Mouse (Mus musculus) stomach, embryonic 16.5 days (tissue): ENCODE measurements at regions not wholly inside any gene's neighbourhood (a gene's known extent, or its start where the extent isn't known, plus 50 kb on each side); places are given as distances from the start of the nearest gene placed in this dataset.
A peak's percentile ranks its signal among the peaks of the same experiment; 100 is the strongest.

Experiments
- ATAC-seq: fragments of 200-750 bp; cut with Nextera tagmentation; 2 replicates; pipeline ENCODE4 v1.8.0; 2017; ENCODE audit warnings: moderate number of reproducible peaks, moderate TSS enrichment; ENCODE audit not compliant: insufficient read depth, low FRiP score
- H3K27ac ChIP-seq: fragments of 300-500 bp; sonication (generic); 2 replicates; pipeline ENCODE4 v1.5.1; 2014; ENCODE audit warnings: low read length
- H3K27me3 ChIP-seq: fragments of 300-500 bp; sonication (generic); 2 replicates; pipeline ENCODE4 v1.6.1; 2014; ENCODE audit warnings: low read length, control low read depth, mixed read lengths; ENCODE audit not compliant: control insufficient read depth, insufficient read depth
- H3K36me3 ChIP-seq: fragments of 300-500 bp; sonication (generic); 2 replicates; pipeline ENCODE4 v1.6.1; 2014; ENCODE audit warnings: low read length; ENCODE audit not compliant: control insufficient read depth, insufficient read depth
- H3K4me1 ChIP-seq: fragments of 300-500 bp; sonication (generic); 2 replicates; pipeline ENCODE4 v1.6.1; 2014; ENCODE audit warnings: low read length, control low read depth, mixed read lengths; ENCODE audit not compliant: control insufficient read depth, insufficient read depth
- H3K4me2 ChIP-seq: fragments of 300-500 bp; sonication (generic); 2 replicates; pipeline ENCODE4 v1.6.1; 2014; ENCODE audit warnings: low read depth, low read length, mixed read lengths
- H3K4me3 ChIP-seq: fragments of 300-500 bp; sonication (generic); replicated peaks from 2 replicates; pipeline ENCODE4 v1.5.1; 2014; ENCODE audit warnings: mild to moderate bottlenecking, low read length
- H3K9ac ChIP-seq: fragments of 300-500 bp; sonication (generic); 2 replicates; pipeline ENCODE4 v1.6.1; 2014; ENCODE audit warnings: low read length
- H3K9me3 ChIP-seq: fragments of 300-500 bp; sonication (generic); replicated peaks from 2 replicates; pipeline ENCODE4 v1.6.1; 2016; ENCODE audit warnings: low read length, control low read depth; ENCODE audit not compliant: control insufficient read depth
- WGBS: fragments of 180-500 bp; shearing (Covaris S2); extraction: QIAGEN DNeasy Blood & Tissue Kit; methylation state at CpG from one replicate; pipeline ENCODE4 v1.1.7; 2014; 5-methylcytosine and 5-hydroxymethylcytosine counted together

DNA sequence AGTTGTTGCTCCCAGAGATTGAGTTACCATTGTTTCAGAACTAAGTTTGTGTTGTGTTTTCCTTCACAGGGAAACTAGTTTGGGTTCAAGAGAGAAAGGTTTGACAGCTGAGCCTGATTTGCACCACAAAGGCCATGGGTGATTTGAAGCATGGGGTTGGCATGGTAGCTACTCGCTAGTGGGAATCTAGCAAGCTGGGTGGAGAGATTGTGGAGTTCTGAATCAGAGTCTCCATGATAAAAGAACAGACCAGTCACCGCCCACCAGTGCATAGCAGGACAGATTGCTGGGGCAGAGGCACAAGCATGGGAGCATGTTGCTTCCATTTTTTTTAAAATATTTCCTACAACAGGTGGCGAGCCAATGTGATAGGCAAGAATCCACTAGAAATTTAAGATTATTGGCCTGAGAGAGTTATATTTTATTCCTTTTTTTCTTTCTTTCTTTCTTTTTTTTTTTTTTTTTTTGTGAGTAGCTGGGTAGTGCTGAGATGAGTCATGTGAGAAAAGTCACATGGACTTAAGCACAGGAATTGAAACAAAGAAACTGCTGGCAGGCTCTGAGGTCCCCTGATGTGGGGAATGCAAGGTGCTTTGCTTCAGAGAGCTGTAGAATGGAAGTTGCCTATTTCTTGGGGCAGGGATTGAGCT, 367.4 kb upstream of the Marcks start:
- H3K9ac ChIP-seq = no peak overlapping the region
- H3K9me3 ChIP-seq = no peaks in the 10 kb centered on the region
- H3K36me3 ChIP-seq = no peaks in the 10 kb centered on the region
- no peak overlapping the region for H3K4me3 ChIP-seq
- H3K4me1 ChIP-seq = 0 out of 2 replicates have a peak, but pooled peaks cover 2% of the 10 kb centered on the region
- no peaks in the 10 kb centered on the region for H3K27me3 ChIP-seq
- peak overlapping the region; percentile 51; the same call in 1 of the 2 replicates for H3K27ac ChIP-seq
- H3K4me2 ChIP-seq = no peak overlapping the region
- ATAC-seq = no peak
- WGBS = 84% methylated on average over 3 of the region's 3 CpGs

DNA sequence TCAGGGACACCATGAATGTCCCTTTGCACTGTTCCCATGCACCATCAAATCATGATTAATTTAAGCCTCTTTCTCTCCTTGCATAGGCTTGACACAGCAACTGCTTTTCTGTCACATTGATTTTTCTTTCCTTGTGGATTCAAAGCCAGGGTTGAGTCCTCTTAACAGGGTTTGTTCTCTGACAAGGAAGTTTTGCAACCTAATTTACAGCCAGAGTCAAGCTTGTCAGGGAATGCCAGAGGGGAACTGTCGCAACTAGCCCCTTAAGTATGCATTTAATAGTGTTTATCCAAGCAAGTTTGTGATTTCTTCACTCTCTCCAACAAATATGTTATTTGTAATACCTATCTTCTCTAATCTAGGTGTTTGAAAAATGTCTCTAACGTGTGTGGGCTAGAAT, 365.7 kb upstream of the Marcks start:
- Histone ChIP-seq H3K9me3 (no peaks in the 10 kb centered on the region), H3K4me1 (0 out of 2 replicates have a peak, but pooled peaks cover 2% of the 10 kb centered on the region), H3K4me3 (no peak overlapping the region), H3K4me2 (no peak overlapping the region), H3K36me3 (no peaks in the 10 kb centered on the region), H3K9ac (no peak overlapping the region), H3K27ac (peak overlapping the region; percentile 12; the same call in 1 of the 2 replicates), H3K27me3 (no peaks in the 10 kb centered on the region)
- no peak for ATAC-seq
- WGBS = 37% methylated on average over 2 of the region's 2 CpGs

DNA sequence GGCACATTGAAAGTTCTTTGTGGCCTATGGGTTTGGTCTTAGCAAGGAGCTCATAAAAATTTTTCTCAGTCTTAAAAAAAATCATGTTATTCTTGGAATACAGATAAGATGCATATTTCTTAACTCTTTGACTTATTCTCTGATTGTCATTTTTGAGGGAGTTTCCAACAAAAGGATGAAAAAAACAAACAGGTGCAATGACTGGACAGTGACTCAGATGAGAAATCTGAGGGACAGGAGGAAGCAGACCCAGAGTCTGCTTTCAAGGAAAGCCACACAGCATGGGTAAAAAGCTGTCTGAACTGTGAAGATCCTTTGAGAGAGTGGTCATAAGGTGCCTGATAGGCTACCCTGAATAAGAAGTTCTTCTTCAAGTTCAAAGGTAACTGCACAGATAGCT, 363.8 kb upstream of the Marcks start:
- H3K27ac ChIP-seq = no peak overlapping the region
- no peaks in the 10 kb centered on the region for H3K9me3 ChIP-seq
- H3K27me3 ChIP-seq = no peaks in the 10 kb centered on the region

DNA sequence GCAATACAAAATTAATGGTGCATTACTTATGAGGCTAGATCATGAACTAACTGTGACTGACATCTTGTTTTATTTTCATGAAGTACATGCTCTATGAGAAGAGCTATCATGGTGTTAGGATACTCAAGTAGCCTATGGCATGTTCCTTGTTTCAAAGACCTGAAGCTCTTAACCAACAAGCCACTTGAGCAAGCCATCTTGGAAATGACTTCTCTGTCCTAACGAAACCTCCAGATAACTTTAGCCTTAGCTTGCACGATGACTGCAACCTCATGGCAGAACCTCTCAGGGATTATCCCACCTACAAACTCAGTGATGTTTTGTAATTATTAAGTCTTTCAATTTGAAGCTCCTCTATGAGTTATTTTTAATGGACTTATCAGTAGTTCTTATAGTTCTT, 362.3 kb upstream of the Marcks start:
- H3K9ac ChIP-seq = no peak overlapping the region

More for the DNA sequence above, 363.8 kb upstream of the Marcks start:
- no peak overlapping the region for H3K4me2 ChIP-seq
- H3K36me3 ChIP-seq = no peaks in the 10 kb centered on the region
- H3K4me1 ChIP-seq = 0 out of 2 replicates have a peak, but pooled peaks cover 2% of the 10 kb centered on the region
- H3K4me3 ChIP-seq = no peak overlapping the region
- no peak for ATAC-seq
- H3K9ac ChIP-seq = no peak overlapping the region

DNA sequence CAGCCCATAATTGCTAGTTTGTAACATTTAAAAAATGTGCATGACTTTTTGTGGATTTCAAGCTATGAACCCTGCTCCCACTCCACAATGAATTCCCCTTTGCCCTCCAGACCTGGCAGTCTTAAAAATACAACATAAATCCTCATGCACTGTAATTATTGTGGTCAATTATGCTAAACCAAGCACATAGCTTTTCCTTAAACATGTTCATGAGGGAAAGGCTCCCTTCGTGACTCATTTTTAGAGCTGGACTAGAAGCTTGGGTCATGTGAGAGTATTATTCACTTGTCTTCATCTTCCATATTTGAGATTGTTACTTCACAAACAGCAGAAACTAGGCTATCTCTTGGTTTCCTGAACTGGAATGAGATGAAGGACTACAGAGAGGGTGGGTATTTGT, 356.7 kb upstream of the Marcks start:
- no peak overlapping the region for H3K4me2 ChIP-seq
- no peaks in the 10 kb centered on the region for H3K36me3 ChIP-seq
- no peak overlapping the region for H3K27ac ChIP-seq
- ATAC-seq = no peak
- H3K4me3 ChIP-seq = no peak overlapping the region
- H3K9ac ChIP-seq = no peak overlapping the region
- no peaks in the 10 kb centered on the region for H3K9me3 ChIP-seq
- H3K27me3 ChIP-seq = no peaks in the 10 kb centered on the region
- 70% methylated on average over 1 of the region's 1 CpGs for WGBS
- no peaks in the 10 kb centered on the region for H3K4me1 ChIP-seq

More for the DNA sequence above, 362.3 kb upstream of the Marcks start:
- Histone ChIP-seq H3K4me3 (no peak overlapping the region), H3K9me3 (no peaks in the 10 kb centered on the region), H3K27me3 (no peaks in the 10 kb centered on the region), H3K4me2 (no peak overlapping the region), H3K4me1 (0 out of 2 replicates have a peak, but pooled peaks cover 2% of the 10 kb centered on the region), H3K27ac (no peak overlapping the region), H3K36me3 (no peaks in the 10 kb centered on the region)
- no peak for ATAC-seq
- WGBS = 92% methylated on average over 2 of the region's 2 CpGs

DNA sequence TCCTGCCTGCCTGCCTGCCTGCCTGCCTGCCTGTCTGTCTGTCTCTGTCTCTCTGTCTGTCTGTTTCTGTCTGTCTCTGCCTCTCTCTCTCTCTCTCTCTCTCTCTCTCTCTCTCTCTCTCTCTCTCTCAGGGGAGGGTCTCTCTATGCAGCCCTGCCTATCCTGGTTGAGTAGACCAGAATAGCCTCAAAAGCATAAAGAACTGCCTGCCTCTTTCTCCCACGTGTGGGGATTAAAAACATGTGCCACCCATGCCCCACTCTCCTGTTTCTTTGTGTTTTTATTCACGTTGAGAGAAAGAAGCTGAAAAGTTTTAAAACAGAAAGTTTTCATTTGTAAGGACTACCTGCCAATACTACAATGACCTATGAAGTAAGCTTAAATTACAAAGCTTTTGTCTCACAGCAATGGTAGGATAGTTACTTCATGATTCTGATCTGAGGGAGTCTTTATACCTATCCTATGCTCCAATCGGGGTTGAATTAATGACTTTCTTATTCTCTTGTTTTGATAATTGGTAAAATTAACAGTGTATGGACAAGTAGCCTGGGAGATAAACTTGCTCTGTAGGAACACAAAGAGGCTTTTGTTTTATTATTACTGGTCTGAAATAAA, 355.9 kb upstream of the Marcks start:
- Histone ChIP-seq H3K27me3 (no peaks in the 10 kb centered on the region), H3K9me3 (no peaks in the 10 kb centered on the region), H3K9ac (no peak overlapping the region), H3K4me3 (no peak overlapping the region), H3K4me2 (no peak overlapping the region), H3K4me1 (no peaks in the 10 kb centered on the region), H3K27ac (no peak overlapping the region), H3K36me3 (no peaks in the 10 kb centered on the region)
- no peak for ATAC-seq
- WGBS = 53% methylated on average over 3 of the region's 3 CpGs

DNA sequence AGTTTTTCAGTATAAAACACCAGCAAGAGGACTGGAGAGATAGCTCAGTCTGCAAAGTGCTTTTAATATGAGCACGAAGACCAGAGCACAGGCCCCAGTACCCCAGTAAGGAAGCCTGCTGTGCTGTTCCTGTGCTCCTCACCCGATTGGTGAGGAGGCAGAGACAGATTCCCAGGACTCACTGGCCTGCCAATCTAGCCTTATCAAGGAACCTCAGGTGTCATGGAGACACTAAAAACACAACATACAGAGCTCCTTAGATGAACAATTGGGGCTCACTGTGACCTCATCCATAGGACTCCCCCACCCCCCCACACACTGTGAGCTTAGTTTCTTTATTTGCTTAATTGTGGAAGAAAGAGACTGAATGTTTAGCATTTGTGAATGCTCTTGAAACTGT, 355.4 kb upstream of the Marcks start:
- Histone ChIP-seq H3K4me2 (no peak overlapping the region), H3K4me3 (no peak overlapping the region), H3K27ac (no peak overlapping the region), H3K4me1 (no peaks in the 10 kb centered on the region), H3K27me3 (no peaks in the 10 kb centered on the region), H3K9me3 (no peaks in the 10 kb centered on the region), H3K36me3 (no peaks in the 10 kb centered on the region), H3K9ac (no peak overlapping the region)
- WGBS = 61% methylated on average over 2 of the region's 2 CpGs
- no peak for ATAC-seq

DNA sequence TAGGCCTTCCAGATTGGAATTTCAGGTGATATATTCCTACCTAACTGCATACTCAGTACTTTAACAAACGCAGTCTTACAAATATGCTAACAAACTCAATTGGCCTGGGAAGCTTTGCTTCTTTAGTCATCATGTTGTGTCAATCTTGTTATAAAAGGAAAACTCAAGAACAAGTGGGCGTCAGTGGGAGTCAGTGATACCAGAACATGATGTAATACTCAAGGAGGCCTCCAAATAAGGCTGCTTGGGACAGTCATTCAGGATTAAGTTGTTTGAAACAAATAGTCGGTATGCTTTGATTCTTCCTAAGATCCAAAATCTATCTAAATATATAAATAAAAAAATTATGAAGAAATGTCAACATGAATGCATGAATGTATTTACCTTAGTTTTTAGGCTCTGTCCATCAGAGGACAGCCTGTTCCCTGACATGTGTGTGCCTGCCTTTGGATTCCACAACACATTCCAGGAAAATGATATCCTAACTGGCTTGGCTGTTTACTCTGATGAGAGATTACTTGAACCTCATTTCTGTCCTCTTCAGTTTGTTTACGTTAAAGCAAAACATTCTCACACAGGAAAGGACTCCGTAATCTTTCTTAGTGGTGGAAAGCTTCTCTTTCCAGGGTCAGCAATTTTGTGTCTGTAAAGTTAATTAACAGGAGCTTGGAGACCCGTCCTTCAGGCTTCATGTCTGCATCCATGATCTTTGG, 345.7 kb upstream of the Marcks start:
- H3K27ac ChIP-seq = no peak overlapping the region
- no peak overlapping the region for H3K4me3 ChIP-seq
- no peak for ATAC-seq

DNA sequence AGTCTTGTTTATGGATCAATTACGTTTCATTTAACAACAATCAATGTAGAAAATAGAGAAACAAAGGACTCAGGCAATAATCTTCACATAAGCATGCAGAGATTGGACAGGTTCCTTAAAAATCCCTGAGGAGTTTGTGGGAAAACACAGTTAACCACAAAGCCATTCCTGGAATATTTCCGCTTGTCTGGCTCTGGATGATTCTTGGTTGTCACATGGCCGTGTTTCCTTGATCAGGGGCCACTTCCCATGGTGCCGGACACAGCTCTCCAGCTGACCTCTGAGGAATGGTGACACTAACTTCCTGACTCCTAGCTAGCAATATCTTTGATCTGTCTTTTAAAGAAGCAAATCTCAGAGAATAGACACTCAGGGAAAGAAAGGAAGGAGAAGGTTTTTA, 344.8 kb upstream of the Marcks start:
- WGBS = 55% methylated on average over 4 of the region's 4 CpGs
- no peak for ATAC-seq
- no peaks in the 10 kb centered on the region for H3K9me3 ChIP-seq
- no peaks in the 10 kb centered on the region for H3K4me1 ChIP-seq
- no peak overlapping the region for H3K27ac ChIP-seq
- no peaks in the 10 kb centered on the region for H3K36me3 ChIP-seq
- no peaks in the 10 kb centered on the region for H3K27me3 ChIP-seq
- no peak overlapping the region for H3K4me2 ChIP-seq
- no peak overlapping the region for H3K9ac ChIP-seq
- H3K4me3 ChIP-seq = no peak overlapping the region

More for the DNA sequence above, 345.7 kb upstream of the Marcks start:
- no peaks in the 10 kb centered on the region for H3K9me3 ChIP-seq
- H3K27me3 ChIP-seq = no peaks in the 10 kb centered on the region
- H3K36me3 ChIP-seq = no peaks in the 10 kb centered on the region
- H3K9ac ChIP-seq = no peak overlapping the region
- no peaks in the 10 kb centered on the region for H3K4me1 ChIP-seq
- no peak overlapping the region for H3K4me2 ChIP-seq
- 47% methylated on average over 6 of the region's 6 CpGs for WGBS
